Mouse (Mus musculus): ENCODE results near the gene Cort. TPM values are rescaled to one million over a fixed set of nuclear protein-coding genes. Genes with fewer than 3 reads are reported as not detected.
"Not testable (repeated sequence)": the region's sequence is repeated elsewhere in the genome, so short reads cannot be mapped to it uniquely, and the experiment has no call there.

Cort gene
- total RNA-seq, 2 experiments from 2014 or later: 0.41 to 1.4 TPM

DNA sequence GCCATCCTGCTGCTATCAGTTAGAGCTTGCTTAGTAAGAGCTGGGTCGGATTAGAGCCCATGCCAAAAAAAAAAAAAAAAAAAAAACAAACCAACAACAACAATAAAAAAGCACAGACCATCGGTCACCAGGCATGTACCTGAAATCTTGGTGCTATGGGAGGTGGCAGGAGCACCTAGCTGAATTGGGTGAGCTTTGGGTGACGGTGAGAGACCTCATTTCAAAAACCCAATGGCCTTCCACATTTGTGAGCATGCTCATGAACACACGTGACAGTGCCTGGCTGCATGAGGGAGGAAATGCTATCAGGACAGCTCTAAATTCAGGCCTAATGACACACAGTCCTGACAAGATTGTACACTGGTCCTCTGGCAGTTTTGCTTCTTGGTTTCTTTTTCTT is 21.5 kb upstream of the Cort start:
- no peak for DNase-seq (ENCODE audit: low spot score in 2 of 2)

DNA sequence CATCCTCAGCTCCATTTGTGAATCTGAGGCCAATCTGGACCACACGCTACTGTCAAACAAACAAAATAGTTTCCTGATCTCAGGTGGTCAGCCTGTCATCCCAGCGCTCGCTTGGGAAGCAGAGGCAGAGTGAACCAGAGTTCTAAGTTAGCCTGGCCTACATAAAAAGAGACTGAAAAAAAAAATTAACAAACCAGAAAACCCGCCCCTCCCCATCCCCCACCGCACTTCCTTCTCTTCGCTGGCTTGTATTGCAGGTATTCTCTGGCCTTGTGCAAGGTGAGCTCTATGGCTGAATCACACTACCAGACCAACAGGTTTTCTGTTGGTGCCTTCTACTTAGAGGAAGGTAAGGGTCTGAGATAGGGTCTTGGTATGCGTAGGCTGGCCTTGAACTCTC is 21.0 kb upstream of the Cort start:
- DNase-seq (ENCODE audit: low spot score in 2 of 2): no peak

DNA sequence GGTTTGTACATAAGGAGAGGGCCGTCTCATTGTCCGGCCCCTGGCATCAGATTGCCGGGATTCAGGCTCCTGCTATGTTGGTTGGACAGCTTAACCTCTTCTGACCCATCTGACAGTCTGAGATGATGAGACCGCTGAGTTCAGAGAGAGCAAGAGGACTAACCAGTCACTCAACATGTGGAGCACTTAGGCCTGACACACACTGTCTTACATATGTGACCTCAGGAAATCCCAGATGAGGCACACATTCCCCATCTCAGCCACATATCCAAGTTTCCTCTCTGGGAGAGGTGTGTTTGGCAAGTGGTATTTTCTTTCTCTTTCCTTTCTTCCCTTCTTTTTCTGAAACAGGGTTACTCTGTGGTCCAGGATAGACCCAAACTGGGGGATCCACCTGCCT is 18.6 kb upstream of the Cort start:
- DNase-seq (ENCODE audit: low spot score in 2 of 2): no peak

DNA sequence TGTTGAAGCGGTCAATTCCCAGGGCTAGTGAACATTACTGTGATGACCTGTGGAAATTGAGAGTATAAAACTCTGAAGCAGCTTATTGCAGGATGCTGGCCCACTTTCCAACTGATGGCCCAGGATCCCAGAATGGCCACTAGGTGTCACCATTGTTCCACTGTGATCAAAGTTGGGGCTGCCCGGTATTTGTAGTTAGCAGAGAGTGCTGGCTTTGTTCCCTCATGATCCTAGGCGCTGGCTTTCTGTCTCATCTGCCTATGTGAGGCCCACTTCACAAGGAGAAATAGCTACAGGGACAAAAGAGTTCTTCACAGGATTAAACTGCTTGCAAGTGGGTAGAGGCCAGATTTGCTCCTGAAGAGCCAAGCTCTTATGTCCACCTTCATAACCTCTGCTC is 17.9 kb upstream of the Cort start:
- DNase-seq (ENCODE audit: low spot score in 2 of 2): peak; percentile 68 to 77

DNA sequence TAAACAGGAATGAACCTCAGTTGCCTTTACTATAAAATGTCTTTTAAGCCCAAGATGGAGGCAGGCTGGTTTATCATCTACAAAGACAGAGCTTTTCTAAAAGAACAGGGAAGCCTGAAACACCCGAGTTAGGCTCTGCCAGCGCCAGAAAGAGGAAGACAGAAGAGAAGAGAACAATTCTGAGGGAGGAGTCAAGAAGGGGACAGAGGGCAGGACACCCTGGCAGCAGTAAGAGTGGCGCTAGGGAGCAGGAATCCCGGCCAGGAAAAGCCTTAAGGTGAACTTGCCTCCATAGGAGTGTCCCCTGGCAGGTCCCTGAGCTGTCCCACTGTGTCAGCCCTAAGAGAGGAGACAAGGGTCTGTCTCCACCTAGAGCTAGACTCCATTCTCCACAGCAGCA is 17.0 kb upstream of the Cort start:
- no peak for DNase-seq (ENCODE audit: low spot score in 2 of 2)

DNA sequence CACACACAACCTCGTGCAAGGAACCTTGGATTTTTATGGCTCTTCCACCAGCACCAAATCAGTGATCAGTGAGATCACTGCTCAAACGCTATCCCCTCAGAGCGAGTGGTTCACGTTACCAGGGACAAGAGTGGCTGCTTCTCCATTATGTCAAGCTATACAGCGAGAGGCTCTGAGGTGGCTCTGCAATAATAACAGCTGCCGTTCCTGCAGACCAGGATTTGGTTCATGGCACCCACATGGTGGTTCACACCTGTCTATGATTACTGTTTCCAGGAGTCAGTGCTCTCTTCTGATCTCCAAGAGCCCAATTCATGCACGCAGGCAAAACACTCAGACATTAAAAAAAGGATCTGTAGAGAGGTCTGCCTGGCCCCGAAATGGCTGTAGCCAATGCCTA is 12.0 kb upstream of the Cort start:
- no peak for DNase-seq (ENCODE audit: low spot score in 2 of 2)

DNA sequence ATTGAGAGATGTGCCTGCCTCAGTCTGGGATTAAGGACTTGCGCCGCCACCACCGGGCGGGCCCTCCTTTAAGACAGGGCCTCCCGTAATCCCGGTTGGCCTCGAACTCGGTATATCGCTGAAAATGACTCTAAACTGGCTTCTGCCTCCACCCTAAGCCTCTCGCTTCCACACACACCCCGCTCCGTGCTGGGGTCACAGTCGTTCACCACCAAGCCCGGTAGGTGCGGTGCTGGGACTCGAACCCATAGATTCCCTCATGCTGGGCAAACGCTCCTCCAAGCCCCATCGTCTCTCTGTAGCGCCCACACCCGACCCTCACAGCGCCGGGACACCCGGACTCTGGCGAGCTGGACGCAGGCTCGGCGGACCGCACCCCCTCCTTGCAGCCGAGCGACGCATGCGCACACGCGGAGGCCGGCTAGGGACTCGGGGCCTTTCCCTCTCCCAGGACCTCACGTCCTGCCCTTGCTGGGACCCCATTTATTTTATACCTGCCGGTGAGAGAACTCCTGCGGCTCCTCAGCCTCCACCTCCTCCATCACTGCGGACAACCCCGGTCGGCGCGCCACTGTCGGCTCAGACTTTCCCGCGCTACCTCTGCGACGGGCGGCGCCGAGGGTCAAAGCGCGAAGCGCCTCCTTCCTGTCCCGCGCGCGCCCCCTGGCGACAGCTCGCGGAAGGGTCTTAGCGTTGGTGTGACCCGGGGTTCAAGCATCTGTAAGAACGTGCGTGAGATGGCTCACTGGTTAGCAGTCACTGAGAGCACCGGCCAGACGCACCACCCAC is 10.6 kb upstream of the Cort start, which contains the start of gene Cenps:
Gene Cenps, minus strand, starts transcription at position 648 of the 789 bp plus-strand sequence.
- DNase-seq (ENCODE audit: low spot score in 2 of 2): peak; percentile 86 to 93

DNA sequence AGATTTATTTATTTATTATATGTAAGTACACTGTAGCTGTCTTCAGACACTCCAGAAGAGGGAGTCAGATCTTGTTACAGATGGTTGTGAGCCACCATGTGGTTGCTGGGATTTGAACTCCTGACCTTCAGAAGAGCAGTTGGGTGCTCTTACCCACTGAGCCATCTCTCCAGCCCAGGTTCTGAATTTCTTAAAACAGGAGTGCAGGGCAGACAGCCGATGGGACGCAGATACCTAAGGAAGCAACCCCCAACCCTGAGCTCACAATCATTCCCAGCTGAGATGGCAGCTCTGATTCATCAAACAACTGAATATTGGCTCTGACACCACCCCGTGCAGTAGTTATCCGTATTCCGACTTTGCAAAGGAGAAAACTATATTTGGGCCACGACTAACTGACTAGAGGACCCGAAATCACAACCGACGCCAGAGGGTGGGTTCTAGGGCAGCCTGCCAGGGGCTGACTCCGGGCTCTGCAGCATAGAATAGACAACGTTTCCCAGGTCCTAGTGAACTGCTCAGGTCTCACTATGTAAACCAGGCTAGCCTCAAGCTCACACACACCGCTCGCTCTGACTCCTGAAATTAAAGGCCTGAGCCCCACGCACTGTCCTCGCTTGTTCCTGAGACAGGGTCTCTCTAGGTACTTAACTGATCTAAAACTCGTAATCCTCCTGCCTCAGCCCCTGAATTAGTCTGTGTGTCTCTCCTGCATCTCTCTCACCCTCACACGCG is 9.7 kb upstream of the Cort start:
- DNase-seq (ENCODE audit: low spot score in 2 of 2): no peak

DNA sequence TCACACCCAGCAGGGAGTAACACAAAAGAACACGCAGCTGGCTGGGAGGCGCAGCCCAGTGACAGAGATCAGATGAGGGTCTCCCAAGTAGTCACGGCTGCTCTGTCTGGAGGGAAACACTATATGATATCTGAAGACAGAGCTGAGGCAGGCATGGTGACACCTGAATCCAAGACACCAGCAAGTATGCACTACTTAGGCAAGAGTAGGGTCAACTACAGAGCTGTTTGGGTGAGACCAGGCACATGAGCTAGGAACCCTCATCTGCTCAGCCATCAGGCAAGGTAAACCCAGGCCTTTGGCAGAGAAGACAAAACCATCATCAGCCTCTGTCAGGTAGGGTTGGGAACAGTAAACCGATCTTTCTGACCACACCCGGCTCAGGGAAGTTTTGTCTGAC is 6.8 kb upstream of the Cort start:
- DNase-seq (ENCODE audit: low spot score in 2 of 2): no peak

DNA sequence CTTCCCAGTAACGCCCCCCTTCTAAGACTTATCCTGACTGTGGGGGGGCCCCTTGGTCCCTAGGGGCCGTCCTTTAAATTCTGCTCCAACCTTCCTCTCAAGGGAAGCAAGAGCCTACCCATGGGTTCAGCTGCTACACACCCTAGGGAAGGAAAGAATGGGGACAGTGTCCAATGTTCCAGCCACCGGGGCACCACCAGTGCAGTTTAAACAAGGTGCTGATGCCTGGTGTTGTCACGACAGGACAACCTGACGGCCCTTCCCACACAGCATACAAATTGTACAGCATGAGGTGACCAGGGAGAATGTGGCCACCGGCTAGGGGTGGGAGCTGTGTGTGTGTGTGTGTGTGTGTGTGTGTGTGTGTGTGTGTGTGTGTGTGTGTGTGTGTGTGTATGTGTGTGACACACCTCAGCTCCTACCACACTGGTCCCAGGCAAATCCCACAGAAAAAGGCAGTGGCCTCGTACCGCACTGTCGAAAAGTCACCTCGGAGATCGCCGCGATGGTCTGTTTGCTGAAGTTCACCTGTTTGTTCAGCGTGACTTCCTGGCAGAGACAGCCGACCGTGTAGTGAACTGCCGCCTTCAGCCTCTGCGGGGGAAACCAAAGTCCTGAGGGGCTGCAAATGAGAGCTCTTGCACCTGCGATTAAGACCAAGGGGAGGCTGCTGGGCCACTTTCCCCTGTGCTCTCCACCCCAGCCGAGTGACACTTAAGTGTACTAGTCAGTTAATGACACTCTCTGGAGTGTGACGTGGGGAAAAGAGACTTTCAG is 5.4 kb upstream of the Cort start:
- DNase-seq (ENCODE audit: low spot score in 2 of 2): no peak

DNA sequence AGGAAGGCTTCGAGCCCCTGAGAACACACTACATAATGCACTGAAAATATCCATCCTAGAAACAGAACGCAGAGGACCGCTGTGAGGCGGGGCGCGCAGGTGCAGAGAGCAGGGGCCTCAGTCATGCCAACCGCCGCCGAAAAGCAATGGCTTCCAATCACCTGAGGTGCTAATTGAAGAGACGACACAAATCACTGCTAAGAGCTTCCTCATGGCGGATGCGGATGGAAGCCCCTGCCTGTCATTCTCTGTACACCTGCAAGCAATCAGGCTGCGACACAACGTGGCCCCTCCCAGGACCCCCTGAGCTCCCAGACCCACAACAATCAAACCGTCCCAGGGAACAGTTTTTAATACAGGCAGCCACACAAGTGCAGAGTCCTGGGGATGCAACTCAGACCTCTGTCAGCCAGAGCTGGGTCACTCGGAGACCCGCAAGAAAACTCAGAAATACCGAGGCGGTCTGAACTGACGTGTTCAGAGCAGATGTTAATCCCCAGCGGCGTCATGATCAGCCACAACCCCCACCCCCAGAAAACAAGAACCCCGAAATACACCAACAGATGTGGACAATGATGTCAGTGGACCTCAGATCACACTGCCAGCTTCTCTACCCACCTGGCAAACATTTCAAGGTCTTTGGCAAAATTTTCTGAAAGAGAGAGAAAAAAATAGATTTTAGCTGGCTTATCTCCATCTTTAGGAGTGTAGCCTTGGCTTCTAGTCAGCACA is 4.6 kb upstream of the Cort start:
- DNase-seq (ENCODE audit: low spot score in 2 of 2): no peak

DNA sequence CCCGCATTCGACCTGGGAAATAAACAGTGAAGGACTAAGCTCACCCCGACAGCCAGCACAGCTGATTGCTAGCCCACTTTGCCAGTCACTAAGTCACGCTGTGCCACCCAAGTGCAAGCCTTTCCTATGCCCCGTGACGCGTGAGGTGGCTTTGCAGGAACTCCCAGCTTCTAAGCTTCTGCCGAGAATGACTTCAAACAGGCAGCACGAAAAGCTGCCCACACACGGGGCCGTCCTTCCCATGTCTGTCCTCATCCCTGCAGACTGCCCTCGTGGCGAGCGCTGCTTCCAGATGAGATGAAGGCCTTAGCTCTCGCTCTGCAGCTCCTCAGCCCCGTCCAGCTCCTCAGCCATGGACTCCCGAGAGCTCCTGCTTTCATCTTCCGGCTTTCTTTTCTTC is 1.9 kb upstream of the Cort start:
- DNase-seq (ENCODE audit: low spot score in 2 of 2): no peak

DNA sequence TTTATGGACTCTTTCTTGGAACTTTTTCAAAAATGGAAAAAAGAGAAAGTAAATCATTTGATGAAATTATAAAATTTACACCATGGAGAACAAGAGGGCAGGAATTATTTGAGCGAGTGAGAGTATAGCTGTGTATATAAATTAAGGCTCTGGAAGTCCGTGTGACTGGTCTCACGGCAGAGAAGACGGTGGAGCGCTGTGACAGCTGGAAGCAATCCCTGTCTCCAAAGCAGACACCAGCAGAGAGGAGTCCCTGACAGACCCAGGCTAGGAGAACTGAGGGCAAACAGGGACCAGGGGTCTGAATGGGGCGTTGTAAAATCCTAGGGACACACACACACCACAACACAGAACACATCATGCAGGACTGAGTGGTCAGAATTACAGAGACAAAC is 451 bp downstream of the Cort start:
- no peak for DNase-seq (ENCODE audit: low spot score in 2 of 2)

DNA sequence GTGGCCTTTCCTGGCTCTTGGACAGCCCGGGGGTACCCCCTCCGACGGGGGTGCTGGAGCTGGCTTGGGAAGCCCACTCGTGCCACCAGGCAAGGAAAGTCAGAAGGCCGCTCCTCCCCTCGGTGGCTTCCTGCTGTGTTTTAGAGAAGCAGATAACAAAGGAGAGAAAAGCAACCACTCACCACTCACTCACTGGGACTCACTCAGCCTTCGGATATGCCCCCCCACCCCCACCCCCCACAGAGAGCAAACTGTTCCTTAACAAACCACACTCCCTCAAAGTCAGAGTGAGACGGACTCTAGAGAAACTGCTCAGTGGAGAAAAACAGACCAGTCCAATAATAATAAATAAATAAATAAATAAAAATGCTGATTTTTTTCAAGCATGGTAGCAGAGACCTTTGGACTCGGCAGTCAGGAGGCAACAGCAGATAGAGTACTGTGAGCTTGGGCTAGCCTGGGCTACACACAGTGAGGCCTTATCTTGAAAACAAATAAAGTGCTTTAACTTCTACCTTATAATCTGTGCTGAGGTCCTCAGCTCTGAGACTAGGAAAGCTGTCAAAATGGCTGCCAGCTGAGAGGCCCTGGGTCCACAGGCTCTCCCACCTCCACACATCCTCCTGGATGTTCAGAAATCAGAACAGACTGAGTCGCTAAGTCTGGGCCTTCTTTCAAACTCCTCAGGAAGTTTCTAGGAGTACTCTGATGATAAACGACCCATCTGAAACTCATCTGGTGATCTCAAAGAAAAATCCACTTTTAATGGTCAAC is 1.0 kb downstream of the Cort start:
- DNase-seq (ENCODE audit: low spot score in 2 of 2): no peak

DNA sequence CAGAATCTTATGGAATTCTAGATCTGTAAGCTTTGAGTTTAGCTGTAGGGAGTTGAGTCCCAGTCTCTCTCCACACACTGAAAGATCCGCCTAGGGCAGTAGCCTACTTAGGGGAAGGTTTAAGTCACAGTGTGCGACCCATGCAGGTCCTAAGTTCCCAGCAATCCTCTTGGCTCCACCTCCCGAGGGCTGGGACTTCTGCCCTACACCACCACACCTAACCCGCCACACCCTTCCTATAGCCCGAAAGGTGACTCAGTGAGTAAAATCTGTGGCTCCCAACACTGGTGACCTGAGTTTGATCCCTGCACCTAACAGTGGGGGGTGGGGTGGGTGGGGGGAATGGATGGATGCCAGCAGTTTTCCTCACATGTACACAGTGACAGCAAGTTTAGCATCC is 3.1 kb downstream of the Cort start:
- DNase-seq (ENCODE audit: low spot score in 2 of 2): no peak

DNA sequence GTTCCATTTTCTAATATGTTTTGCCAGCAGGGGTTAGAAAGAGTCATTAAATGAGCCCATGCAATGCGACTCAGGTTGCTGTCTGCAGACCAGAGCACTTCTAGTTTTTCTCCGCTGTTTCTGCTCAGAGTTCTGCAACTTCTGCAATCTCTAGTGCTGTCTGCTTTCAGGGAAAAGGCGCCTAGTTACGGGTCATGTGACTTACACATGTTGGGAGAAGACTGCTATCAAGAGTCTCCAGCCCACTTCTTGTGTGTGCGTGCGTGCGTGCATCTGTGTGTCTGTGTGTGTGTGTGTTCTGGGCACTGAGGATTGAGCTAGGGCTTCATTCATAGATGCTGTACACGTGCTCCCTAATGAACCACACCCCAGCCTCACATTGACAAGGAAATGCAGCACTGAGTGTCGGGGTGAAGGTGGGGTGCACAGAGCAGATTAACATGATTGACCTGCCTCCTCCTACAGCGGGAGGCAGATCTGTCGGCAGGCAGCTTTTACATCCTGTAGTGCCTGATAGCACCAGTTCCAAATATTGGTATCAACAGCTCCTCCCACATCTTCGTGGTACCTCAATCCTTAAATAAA is 6.5 kb downstream of the Cort start:
- not testable (repeated sequence) for DNase-seq (ENCODE audit: low spot score in 2 of 2)

DNA sequence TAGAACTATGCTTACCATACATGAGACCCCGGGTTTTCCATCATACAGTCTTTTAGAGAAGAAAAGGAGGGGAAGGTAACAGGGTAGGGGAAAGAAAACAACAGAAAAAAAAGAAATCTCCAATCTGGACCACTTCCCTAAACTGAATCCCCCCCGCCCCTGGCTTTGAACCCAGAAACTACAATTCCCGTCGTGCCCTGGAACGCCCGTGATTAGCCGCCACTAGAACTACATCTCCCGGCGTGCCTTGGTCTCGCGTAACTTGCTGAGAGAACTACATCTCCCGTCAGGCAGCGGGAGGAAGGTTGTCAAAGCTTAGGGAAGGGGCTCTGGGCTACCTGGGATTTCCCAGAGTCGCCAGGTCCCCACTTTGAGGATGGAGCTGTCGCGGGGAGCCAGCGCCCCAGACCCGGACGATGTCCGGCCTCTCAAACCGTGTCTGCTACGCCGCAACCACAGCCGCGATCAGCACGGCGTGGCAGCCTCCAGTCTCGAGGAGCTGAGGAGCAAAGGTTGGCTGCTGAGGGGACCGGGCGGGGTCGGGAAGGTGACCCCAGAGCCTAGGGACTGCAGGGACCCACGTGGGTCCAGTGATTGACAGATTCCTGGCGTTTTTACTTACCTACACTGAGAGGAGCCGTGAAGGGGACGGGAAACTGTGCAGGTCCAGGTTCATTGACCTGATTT is 22.5 kb downstream of the Cort start, which contains the start of gene Dffa:
Gene Dffa, plus strand, starts transcription at position 272 of the 687 bp plus-strand sequence.
- peak; percentile 56 to 88 for DNase-seq (ENCODE audit: low spot score in 2 of 2)

DNA sequence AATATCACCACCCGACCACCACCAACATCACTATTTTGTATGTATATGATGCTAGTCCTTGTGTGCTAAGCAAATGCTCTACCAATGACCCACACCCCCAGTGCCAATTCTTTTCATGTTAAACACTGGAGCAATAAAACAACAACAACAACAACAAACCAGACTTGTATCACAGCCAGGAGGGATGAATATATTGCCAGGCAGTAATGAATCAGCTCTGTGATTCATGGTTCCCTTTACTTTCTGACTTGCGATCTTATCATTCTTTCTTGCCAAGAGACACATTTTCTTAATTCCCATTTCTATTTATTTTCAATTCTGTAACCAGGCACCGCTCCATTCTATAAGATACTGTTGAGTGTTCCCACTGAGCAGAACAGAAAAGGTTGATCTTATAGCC is 25.1 kb downstream of the Cort start:
- no peak for DNase-seq (ENCODE audit: low spot score in 2 of 2)

DNA sequence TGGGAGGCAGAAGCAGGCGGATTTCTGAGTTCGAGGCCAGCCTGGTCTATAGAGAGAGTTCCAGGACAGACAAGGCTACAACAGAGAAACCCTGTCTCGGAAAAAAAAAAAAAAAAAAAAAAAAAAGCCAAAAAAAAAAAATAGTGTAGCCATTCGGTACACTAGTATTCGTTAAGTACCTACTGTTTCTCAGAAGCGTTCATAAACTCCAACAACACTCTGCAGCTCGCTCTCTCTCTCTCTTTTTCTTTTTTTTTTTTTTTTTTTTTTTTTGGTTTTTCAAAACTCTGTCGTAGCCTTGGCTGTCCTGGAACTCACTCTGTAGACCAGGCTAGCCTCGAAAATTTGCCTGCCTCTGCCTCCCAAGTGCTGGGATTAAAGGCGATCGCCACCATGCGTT is 26.1 kb downstream of the Cort start:
- not testable (repeated sequence) for DNase-seq (ENCODE audit: low spot score in 2 of 2)
